Mouse (Mus musculus): ENCODE measurements around the gene Tnni3k. TPM values are rescaled to one million over a fixed set of nuclear protein-coding genes. Genes with fewer than 3 reads are reported as not detected.

Tnni3k gene
- polyA plus RNA-seq, 1 experiment from 2014 or later, result 0.11 TPM

GRCm38 (mm10) chr3:154979101-154979500 lies 76.1 kb downstream of the Tnni3k start:
- Histone ChIP-seq H3K9ac (ENCODE audit: low read length) (no peak overlapping the region), H3K9me3 (ENCODE audit: control insufficient read depth, low read length) (no peaks in the 10 kb centered on the region), H3K27me3 (ENCODE audit: control insufficient read depth, insufficient read depth, low read length) (no peaks in the 10 kb centered on the region), H3K4me3 (ENCODE audit: low read depth, low read length) (no peak overlapping the region), H3K36me3 (ENCODE audit: control insufficient read depth, insufficient read depth, low read length) (no peaks in the 10 kb centered on the region), H3K4me2 (replicated peaks; ENCODE audit: low read depth) (no peak overlapping the region), H3K27ac (replicated peaks) (no peak overlapping the region), H3K4me1 (replicated peaks; ENCODE audit: control insufficient read depth, insufficient read depth) (no peaks in the 10 kb centered on the region)
- TF ChIP-seq CTCF (IDR thresholded peaks at IDR 0.05; ENCODE audit: low read depth) (no peak), EP300 (optimal IDR thresholded peaks at IDR 0.05) (no peak)
- WGBS, result 74% methylated on average over 7 of the region's 7 CpGs
- DNase-seq (ENCODE audit: low spot score) (no peak), ATAC-seq (ENCODE audit: low FRiP score, low TSS enrichment) (no peak)

- 58% methylated on average over 1 of the region's 1 CpGs for WGBS
- no peak overlapping the region for H3K4me3 ChIP-seq (ENCODE audit: low read depth, low read length)
- H3K4me1 ChIP-seq (replicated peaks; ENCODE audit: control insufficient read depth, insufficient read depth), result no peaks in the 10 kb centered on the region
- H3K27ac ChIP-seq (replicated peaks), result no peak overlapping the region
- no peaks in the 10 kb centered on the region for H3K36me3 ChIP-seq (ENCODE audit: control insufficient read depth, insufficient read depth, low read length)
- no peak overlapping the region for H3K9ac ChIP-seq (ENCODE audit: low read length)
- H3K9me3 ChIP-seq (ENCODE audit: control insufficient read depth, low read length), result no peaks in the 10 kb centered on the region
- ATAC-seq (ENCODE audit: low FRiP score, low TSS enrichment) (no peak), DNase-seq (ENCODE audit: low spot score) (no peak)
- no peak for TF ChIP-seq CTCF (IDR thresholded peaks at IDR 0.05; ENCODE audit: low read depth)
- no peak for TF ChIP-seq EP300 (optimal IDR thresholded peaks at IDR 0.05)
- no peak overlapping the region for H3K4me2 ChIP-seq (replicated peaks; ENCODE audit: low read depth)
- H3K27me3 ChIP-seq (ENCODE audit: control insufficient read depth, insufficient read depth, low read length), result no peaks in the 10 kb centered on the region
Observed at GRCm38 (mm10) chr3:154971626-154972025, 83.6 kb downstream of the Tnni3k start.

GRCm38 (mm10) chr3:154970981-154971380 lies 84.2 kb downstream of the Tnni3k start:
- H3K4me3 ChIP-seq (ENCODE audit: low read depth, low read length), result no peak overlapping the region
- H3K27ac ChIP-seq (replicated peaks), result no peak overlapping the region
- H3K4me1 ChIP-seq (replicated peaks; ENCODE audit: control insufficient read depth, insufficient read depth), result no peaks in the 10 kb centered on the region
- H3K36me3 ChIP-seq (ENCODE audit: control insufficient read depth, insufficient read depth, low read length), result no peaks in the 10 kb centered on the region
- ATAC-seq (ENCODE audit: low FRiP score, low TSS enrichment), result no peak
- DNase-seq (ENCODE audit: low spot score), result no peak
- no peak overlapping the region for H3K9ac ChIP-seq (ENCODE audit: low read length)
- no peaks in the 10 kb centered on the region for H3K27me3 ChIP-seq (ENCODE audit: control insufficient read depth, insufficient read depth, low read length)
- WGBS, result 53% methylated on average over 2 of the region's 2 CpGs
- no peak overlapping the region for H3K4me2 ChIP-seq (replicated peaks; ENCODE audit: low read depth)
- TF ChIP-seq EP300 (optimal IDR thresholded peaks at IDR 0.05) (no peak), CTCF (IDR thresholded peaks at IDR 0.05; ENCODE audit: low read depth) (no peak)
- H3K9me3 ChIP-seq (ENCODE audit: control insufficient read depth, low read length), result no peaks in the 10 kb centered on the region

GRCm38 (mm10) chr3:154961284-154961683 lies 93.9 kb downstream of the Tnni3k start:
- DNase-seq (ENCODE audit: low spot score), result no peak
- Histone ChIP-seq H3K4me3 (ENCODE audit: low read depth, low read length) (no peak overlapping the region), H3K9ac (ENCODE audit: low read length) (no peak overlapping the region), H3K36me3 (ENCODE audit: control insufficient read depth, insufficient read depth, low read length) (no peaks in the 10 kb centered on the region), H3K4me1 (replicated peaks; ENCODE audit: control insufficient read depth, insufficient read depth) (no peaks in the 10 kb centered on the region), H3K4me2 (replicated peaks; ENCODE audit: low read depth) (no peak overlapping the region), H3K27ac (replicated peaks) (no peak overlapping the region), H3K27me3 (ENCODE audit: control insufficient read depth, insufficient read depth, low read length) (no peaks in the 10 kb centered on the region), H3K9me3 (ENCODE audit: control insufficient read depth, low read length) (no peaks in the 10 kb centered on the region)
- WGBS, result 59% methylated on average over 3 of the region's 3 CpGs
- TF ChIP-seq CTCF (IDR thresholded peaks at IDR 0.05; ENCODE audit: low read depth) (no peak), EP300 (optimal IDR thresholded peaks at IDR 0.05) (no peak)
- ATAC-seq (ENCODE audit: low FRiP score, low TSS enrichment), result no peak

- WGBS, result 43% methylated on average over 2 of the region's 2 CpGs
Observed at GRCm38 (mm10) chr3:154953088-154953487, 102.1 kb downstream of the Tnni3k start.

GRCm38 (mm10) chr3:154949551-154949950 lies 105.7 kb downstream of the Tnni3k start:
- 66% methylated on average over 2 of the region's 2 CpGs for WGBS
- Histone ChIP-seq H3K36me3 (ENCODE audit: control insufficient read depth, insufficient read depth, low read length) (no peaks in the 10 kb centered on the region), H3K9ac (ENCODE audit: low read length) (no peak overlapping the region), H3K27ac (replicated peaks) (no peak overlapping the region), H3K9me3 (ENCODE audit: control insufficient read depth, low read length) (no peaks in the 10 kb centered on the region), H3K27me3 (ENCODE audit: control insufficient read depth, insufficient read depth, low read length) (no peaks in the 10 kb centered on the region), H3K4me2 (replicated peaks; ENCODE audit: low read depth) (no peak overlapping the region), H3K4me1 (replicated peaks; ENCODE audit: control insufficient read depth, insufficient read depth) (no peaks in the 10 kb centered on the region), H3K4me3 (ENCODE audit: low read depth, low read length) (no peak overlapping the region)
- no peak for ATAC-seq (ENCODE audit: low FRiP score, low TSS enrichment)
- no peak for DNase-seq (ENCODE audit: low spot score)
- TF ChIP-seq CTCF (IDR thresholded peaks at IDR 0.05; ENCODE audit: low read depth) (no peak), EP300 (optimal IDR thresholded peaks at IDR 0.05) (no peak)

More at GRCm38 (mm10) chr3:154953088-154953487, 102.1 kb downstream of the Tnni3k start:
- Histone ChIP-seq H3K36me3 (ENCODE audit: control insufficient read depth, insufficient read depth, low read length) (no peaks in the 10 kb centered on the region), H3K4me1 (replicated peaks; ENCODE audit: control insufficient read depth, insufficient read depth) (no peaks in the 10 kb centered on the region), H3K9ac (ENCODE audit: low read length) (no peak overlapping the region), H3K4me3 (ENCODE audit: low read depth, low read length) (no peak overlapping the region), H3K27me3 (ENCODE audit: control insufficient read depth, insufficient read depth, low read length) (no peaks in the 10 kb centered on the region), H3K27ac (replicated peaks) (no peak overlapping the region), H3K4me2 (replicated peaks; ENCODE audit: low read depth) (no peak overlapping the region), H3K9me3 (ENCODE audit: control insufficient read depth, low read length) (no peaks in the 10 kb centered on the region)
- ATAC-seq (ENCODE audit: low FRiP score, low TSS enrichment) (no peak), DNase-seq (ENCODE audit: low spot score) (no peak)
- TF ChIP-seq CTCF (IDR thresholded peaks at IDR 0.05; ENCODE audit: low read depth), result no peak
- TF ChIP-seq EP300 (optimal IDR thresholded peaks at IDR 0.05), result no peak

Measured in stomach, postnatal 0 days (tissue).